Mouse (Mus musculus): ENCODE data around the gene Mast4.

DNA sequence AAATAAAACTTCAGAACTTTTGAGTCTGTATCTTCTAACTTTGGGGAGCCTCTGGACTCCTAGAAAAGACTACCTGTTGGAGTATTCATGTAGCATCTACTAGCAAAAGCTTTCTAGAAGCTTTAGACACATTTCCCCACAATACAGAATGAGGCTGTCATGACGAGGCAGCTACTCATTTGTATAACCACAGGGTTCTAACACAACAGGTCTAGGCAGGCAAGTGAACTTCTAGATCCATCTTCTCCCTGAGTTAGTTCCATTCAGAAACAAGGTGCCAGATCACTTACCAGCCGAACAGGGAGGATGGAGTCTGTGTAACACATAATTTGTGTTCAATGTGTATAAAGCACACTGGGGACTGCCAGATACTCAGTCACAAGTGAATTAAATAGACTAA is 608.4 kb downstream of the Mast4 start:
- no peak for TF ChIP-seq CTCF (IDR thresholded peaks at IDR 0.05; ENCODE audit: low read depth, low read length)
- no peak for TF ChIP-seq GATA1 (IDR thresholded peaks at IDR 0.05; ENCODE audit: borderline replicate concordance, low read length)
- no peak for TF ChIP-seq TAL1 (conservative IDR thresholded peaks at IDR 0.05; ENCODE audit: low read depth, low read length)
- TF ChIP-seq POLR2AphosphoS5 (IDR thresholded peaks at IDR 0.05; ENCODE audit: insufficient replicate concordance, low read depth, low read length): no peak
- TF ChIP-seq GATA2 (IDR thresholded peaks at IDR 0.05; ENCODE audit: borderline replicate concordance, low read depth, low read length): no peak

Measured in G1E (cell line).